Mouse (Mus musculus): ENCODE data around the gene Cmya5. TPM values are rescaled to one million over a fixed set of nuclear protein-coding genes. Genes with fewer than 3 reads are reported as not detected.

Cmya5 gene
- polyA plus RNA-seq, 1 experiment, result 0.04 TPM

- no peak overlapping the region for H3K4me3 ChIP-seq (ENCODE audit: low read depth, low read length)
- TF ChIP-seq EP300 (IDR thresholded peaks at IDR 0.05; ENCODE audit: insufficient read depth, low read depth, low read length), result no peak
- TF ChIP-seq POLR2A (IDR thresholded peaks at IDR 0.05; ENCODE audit: insufficient read depth, low read length), result no peak
- TF ChIP-seq CTCF (IDR thresholded peaks at IDR 0.05; ENCODE audit: low read depth, low read length), result no peak
- no peaks in the 10 kb centered on the region for H3K4me1 ChIP-seq (ENCODE audit: control insufficient read depth, insufficient read depth, low read length)
- H3K27ac ChIP-seq (ENCODE audit: insufficient read depth, low read length), result no peak overlapping the region
- H3K27me3 ChIP-seq (ENCODE audit: control insufficient read depth, insufficient read depth, low read length, poor library complexity, severe bottlenecking), result no peaks in the 10 kb centered on the region; the same call in 1 of the 2 replicates
- H3K9ac ChIP-seq (ENCODE audit: low read depth, poor library complexity, severe bottlenecking), result no peak overlapping the region
- no peaks in the 10 kb centered on the region for H3K36me3 ChIP-seq (ENCODE audit: control insufficient read depth, insufficient read depth, low read length, poor library complexity, severe bottlenecking)
- no peaks in the 10 kb centered on the region for H3K9me3 ChIP-seq (replicated peaks; ENCODE audit: control insufficient read depth, insufficient read depth, low read length, poor library complexity, severe bottlenecking)
Measured at GRCm38 (mm10) chr13:93068353-93068752, 76.2 kb downstream of the Cmya5 start.

- Histone ChIP-seq H3K9me3 (replicated peaks; ENCODE audit: control insufficient read depth, insufficient read depth, low read length, poor library complexity, severe bottlenecking) (no peaks in the 10 kb centered on the region), H3K27me3 (ENCODE audit: control insufficient read depth, insufficient read depth, low read length, poor library complexity, severe bottlenecking) (no peaks in the 10 kb centered on the region), H3K4me1 (ENCODE audit: control insufficient read depth, insufficient read depth, low read length) (no peaks in the 10 kb centered on the region), H3K36me3 (ENCODE audit: control insufficient read depth, insufficient read depth, low read length, poor library complexity, severe bottlenecking) (no peaks in the 10 kb centered on the region), H3K9ac (ENCODE audit: low read depth, poor library complexity, severe bottlenecking) (no peak overlapping the region), H3K27ac (ENCODE audit: insufficient read depth, low read length) (no peak overlapping the region), H3K4me3 (ENCODE audit: low read depth, low read length) (no peak overlapping the region)
- TF ChIP-seq CTCF (IDR thresholded peaks at IDR 0.05; ENCODE audit: low read depth, low read length) (no peak), POLR2A (IDR thresholded peaks at IDR 0.05; ENCODE audit: insufficient read depth, low read length) (no peak), EP300 (IDR thresholded peaks at IDR 0.05; ENCODE audit: insufficient read depth, low read depth, low read length) (no peak)
Measured at GRCm38 (mm10) chr13:93062860-93063636, 81.5 kb downstream of the Cmya5 start.

GRCm38 (mm10) chr13:93061311-93061710 is 83.2 kb downstream of the Cmya5 start:
- no peak overlapping the region for H3K9ac ChIP-seq (ENCODE audit: low read depth, poor library complexity, severe bottlenecking)
- TF ChIP-seq EP300 (IDR thresholded peaks at IDR 0.05; ENCODE audit: insufficient read depth, low read depth, low read length) (no peak), POLR2A (IDR thresholded peaks at IDR 0.05; ENCODE audit: insufficient read depth, low read length) (no peak), CTCF (IDR thresholded peaks at IDR 0.05; ENCODE audit: low read depth, low read length) (no peak)
- no peaks in the 10 kb centered on the region for H3K36me3 ChIP-seq (ENCODE audit: control insufficient read depth, insufficient read depth, low read length, poor library complexity, severe bottlenecking)
- no peaks in the 10 kb centered on the region for H3K4me1 ChIP-seq (ENCODE audit: control insufficient read depth, insufficient read depth, low read length)
- no peak overlapping the region for H3K4me3 ChIP-seq (ENCODE audit: low read depth, low read length)
- H3K27me3 ChIP-seq (ENCODE audit: control insufficient read depth, insufficient read depth, low read length, poor library complexity, severe bottlenecking), result no peaks in the 10 kb centered on the region
- no peaks in the 10 kb centered on the region for H3K9me3 ChIP-seq (replicated peaks; ENCODE audit: control insufficient read depth, insufficient read depth, low read length, poor library complexity, severe bottlenecking)
- no peak overlapping the region for H3K27ac ChIP-seq (ENCODE audit: insufficient read depth, low read length)

- Histone ChIP-seq H3K9ac (ENCODE audit: low read depth, poor library complexity, severe bottlenecking) (no peak overlapping the region), H3K36me3 (ENCODE audit: control insufficient read depth, insufficient read depth, low read length, poor library complexity, severe bottlenecking) (no peaks in the 10 kb centered on the region), H3K27ac (ENCODE audit: insufficient read depth, low read length) (no peak overlapping the region), H3K27me3 (ENCODE audit: control insufficient read depth, insufficient read depth, low read length, poor library complexity, severe bottlenecking) (no peaks in the 10 kb centered on the region), H3K4me3 (ENCODE audit: low read depth, low read length) (no peak overlapping the region), H3K4me1 (ENCODE audit: control insufficient read depth, insufficient read depth, low read length) (no peaks in the 10 kb centered on the region), H3K9me3 (replicated peaks; ENCODE audit: control insufficient read depth, insufficient read depth, low read length, poor library complexity, severe bottlenecking) (no peaks in the 10 kb centered on the region; the same call in 1 of the 2 replicates)
- TF ChIP-seq POLR2A (IDR thresholded peaks at IDR 0.05; ENCODE audit: insufficient read depth, low read length) (no peak), CTCF (IDR thresholded peaks at IDR 0.05; ENCODE audit: low read depth, low read length) (no peak), EP300 (IDR thresholded peaks at IDR 0.05; ENCODE audit: insufficient read depth, low read depth, low read length) (no peak)
Measured at GRCm38 (mm10) chr13:93060437-93060836, 84.1 kb downstream of the Cmya5 start.

- Histone ChIP-seq H3K9me3 (replicated peaks; ENCODE audit: control insufficient read depth, insufficient read depth, low read length, poor library complexity, severe bottlenecking) (no peaks in the 10 kb centered on the region; the same call in 1 of the 2 replicates), H3K27me3 (ENCODE audit: control insufficient read depth, insufficient read depth, low read length, poor library complexity, severe bottlenecking) (no peaks in the 10 kb centered on the region), H3K27ac (ENCODE audit: insufficient read depth, low read length) (no peak overlapping the region), H3K4me3 (ENCODE audit: low read depth, low read length) (no peak overlapping the region), H3K4me1 (ENCODE audit: control insufficient read depth, insufficient read depth, low read length) (no peaks in the 10 kb centered on the region), H3K36me3 (ENCODE audit: control insufficient read depth, insufficient read depth, low read length, poor library complexity, severe bottlenecking) (no peaks in the 10 kb centered on the region), H3K9ac (ENCODE audit: low read depth, poor library complexity, severe bottlenecking) (no peak overlapping the region)
- TF ChIP-seq POLR2A (IDR thresholded peaks at IDR 0.05; ENCODE audit: insufficient read depth, low read length) (no peak), EP300 (IDR thresholded peaks at IDR 0.05; ENCODE audit: insufficient read depth, low read depth, low read length) (no peak), CTCF (IDR thresholded peaks at IDR 0.05; ENCODE audit: low read depth, low read length) (no peak)
Measured at GRCm38 (mm10) chr13:93058551-93059011, 85.9 kb downstream of the Cmya5 start.

All from ES-Bruce4 (cell line).